ENCODE assay signal across 12 mouse cellular contexts in the genomic region with DNA sequence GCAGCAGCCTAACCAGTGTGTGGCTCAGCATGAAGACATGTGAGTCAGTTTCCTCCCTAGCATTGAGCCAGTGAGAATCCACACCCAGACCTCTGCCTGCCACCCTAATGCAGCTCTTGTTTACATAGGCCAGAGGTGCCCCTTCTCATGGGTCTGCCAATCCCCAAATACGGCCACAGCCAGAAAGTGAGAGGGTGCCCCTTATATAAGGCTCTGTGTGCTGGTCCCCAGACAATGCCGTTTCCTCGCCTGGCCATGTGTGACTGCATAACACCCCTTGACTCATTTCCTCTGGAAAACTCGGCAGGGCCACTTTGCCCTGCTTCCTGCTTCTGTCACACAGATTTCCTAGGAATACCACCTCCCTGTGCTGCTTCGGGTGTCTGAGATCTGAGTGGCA.
A peak's percentile ranks its signal among the peaks of the same experiment; 100 is the strongest.
DNase-seq lines count a peak whose midpoint lies in the region; ATAC-seq and TF ChIP-seq lines count a peak whose summit lies in the region.
"Had no signal": no experiment of that assay in that cellular context is flagged by ENCODE, and none has a peak within 500 bp of the region (broad histone marks: within the 10 kb centered on the region; RNA-seq: fewer than 3 reads in every experiment).

No protein-coding gene starts in this region.

- TF ChIP-seq POLR2A in lung, adult 2 months (IDR thresholded peaks at IDR 0.05; ENCODE audit: borderline replicate concordance, extremely low read depth, low read depth, low read length), result no peak
- TF ChIP-seq POLR2A in heart, adult 2 months (IDR thresholded peaks at IDR 0.05; ENCODE audit: insufficient read depth, low read depth, low read length), result no peak

- peaks cover 9% of the 10 kb centered on the region for H3K4me1 ChIP-seq in lung, adult 2 months (ENCODE audit: control insufficient read depth, insufficient read depth, low read length)
- H3K4me1 ChIP-seq in heart, adult 2 months (ENCODE audit: control insufficient read depth, insufficient read depth, low read length), result peaks cover 7% of the 10 kb centered on the region
- peaks cover 24% of the 10 kb centered on the region for H3K4me1 ChIP-seq in kidney, embryonic 16.5 days (ENCODE audit: insufficient read depth, low read length)
- H3K4me1 ChIP-seq in hindbrain, postnatal 0 days (ENCODE audit: insufficient read depth, low read length), result 0 out of 2 replicates have a peak, but pooled peaks cover 10% of the 10 kb centered on the region

- H3K9me3 ChIP-seq in kidney, embryonic 16.5 days (ENCODE audit: low read length), result no peaks in the 10 kb centered on the region
- no peaks in the 10 kb centered on the region for H3K9me3 ChIP-seq in hindbrain, postnatal 0 days (ENCODE audit: low read length)
- H3K9me3 ChIP-seq: G1E; liver, embryonic 15.5 days; neural tube, embryonic 13.5 days had no signal

- no peak for TF ChIP-seq CTCF in lung, adult 2 months (IDR thresholded peaks at IDR 0.05; ENCODE audit: insufficient read depth, low read length)
- TF ChIP-seq CTCF in heart, adult 2 months (IDR thresholded peaks at IDR 0.05), result no peak
- no peak for TF ChIP-seq CTCF in hindbrain, postnatal 0 days (IDR thresholded peaks at IDR 0.05; ENCODE audit: low read depth)

- DNase-seq in lung, adult 18-20 months, result peak; percentile 46 to 47
- no peak for DNase-seq in lung, adult 2 months
- DNase-seq in heart, adult 2 months, result peak in 1 of 2 experiments; percentile 29
- DNase-seq in lung, postnatal 4 days, result peak; percentile 44 to 57
- no peak for DNase-seq in urinary bladder, postnatal 4 days (ENCODE audit: low spot score in 2 of 2)
- DNase-seq in right cerebral cortex, postnatal 25 days, result no peak
- no peak for DNase-seq in hindbrain, postnatal 0 days (ENCODE audit: low spot score)
- DNase-seq: spleen, adult 18-20 months had no signal

- H3K9ac ChIP-seq in heart, adult 2 months (ENCODE audit: low read depth, low read length), result no peak overlapping the region
- H3K9ac ChIP-seq in kidney, embryonic 16.5 days (replicated peaks; ENCODE audit: low read length), result no peak overlapping the region
- H3K9ac ChIP-seq in hindbrain, postnatal 0 days (replicated peaks; ENCODE audit: low read length), result no peak overlapping the region
- H3K9ac ChIP-seq: liver, embryonic 15.5 days; neural tube, embryonic 13.5 days had no signal

- no peaks in the 10 kb centered on the region for H3K79me2 ChIP-seq in heart, adult 2 months (replicated peaks; ENCODE audit: control insufficient read depth, insufficient read depth, low read length)

- WGBS in lung, adult 2 months, result 33% methylated on average over 5 of the region's 5 CpGs
- 43% methylated on average over 5 of the region's 5 CpGs for WGBS in heart, adult 2 months
- 30% methylated on average over 5 of the region's 5 CpGs for WGBS in kidney, embryonic 16.5 days
- 63% methylated on average over 5 of the region's 5 CpGs for WGBS in hindbrain, postnatal 0 days

- no peaks in the 10 kb centered on the region for H3K36me3 ChIP-seq in heart, adult 2 months (ENCODE audit: control insufficient read depth, insufficient read depth, low read length)
- no peaks in the 10 kb centered on the region for H3K36me3 ChIP-seq in kidney, embryonic 16.5 days (ENCODE audit: insufficient read depth, low read length)
- H3K36me3 ChIP-seq in hindbrain, postnatal 0 days (ENCODE audit: insufficient read depth, low read length), result no peaks in the 10 kb centered on the region
- H3K36me3 ChIP-seq: liver, embryonic 15.5 days; neural tube, embryonic 13.5 days had no signal

- H3K4me3 ChIP-seq in lung, adult 2 months (replicated peaks; ENCODE audit: extremely low read depth, low read depth, low read length), result no peak overlapping the region
- no peak overlapping the region for H3K4me3 ChIP-seq in heart, adult 2 months
- no peak overlapping the region for H3K4me3 ChIP-seq in kidney, embryonic 16.5 days (ENCODE audit: low read length)
- H3K4me3 ChIP-seq in hindbrain, postnatal 0 days (ENCODE audit: low read length), result no peak overlapping the region
- H3K4me3 ChIP-seq: liver, embryonic 15.5 days; neural tube, embryonic 13.5 days had no signal

- H3K27ac ChIP-seq in heart, adult 2 months, result no peak overlapping the region; the same call in 1 of the 2 replicates
- 0 out of 2 replicates have a peak overlapping the region, but pooled peaks have one; percentile 15 for H3K27ac ChIP-seq in kidney, embryonic 16.5 days (ENCODE audit: low read length)
- no peak overlapping the region for H3K27ac ChIP-seq in hindbrain, postnatal 0 days
- H3K27ac ChIP-seq: neural tube, embryonic 13.5 days had no signal

- intact Hi-C loops in heart, adult 2 months (cut with DNase I), result no loop called here

- TF ChIP-seq EP300 in heart, adult 2 months (IDR thresholded peaks at IDR 0.05; ENCODE audit: insufficient read depth, low read depth, low read length), result 0 out of 2 replicates have a peak, but pooled peaks have one; percentile 45

- no peak overlapping the region for H3K4me2 ChIP-seq in kidney, embryonic 16.5 days (replicated peaks; ENCODE audit: low read depth, low read length)
- H3K4me2 ChIP-seq in hindbrain, postnatal 0 days (ENCODE audit: low read depth, low read length), result no peak overlapping the region
- H3K4me2 ChIP-seq: liver, embryonic 15.5 days; neural tube, embryonic 13.5 days had no signal

- ATAC-seq in kidney, embryonic 16.5 days (ENCODE audit: low FRiP score, low TSS enrichment), result peak; percentile 50; the same call in 1 of the 2 replicates
- no peak for ATAC-seq in hindbrain, postnatal 0 days

- no peaks in the 10 kb centered on the region for H3K27me3 ChIP-seq in heart, adult 2 months (ENCODE audit: control insufficient read depth, insufficient read depth, low read length)
- H3K27me3 ChIP-seq in kidney, embryonic 16.5 days (ENCODE audit: insufficient read depth, low read length), result no peaks in the 10 kb centered on the region
- H3K27me3 ChIP-seq in hindbrain, postnatal 0 days (ENCODE audit: insufficient read depth, low read length), result no peaks in the 10 kb centered on the region
- H3K27me3 ChIP-seq: liver, embryonic 15.5 days; neural tube, embryonic 13.5 days had no signal

Comparison
In these comparisons a context has a peak if more than half of its experiments do, and no peak if none do; other contexts are left out.
1. DNase-seq: peak in lung, adult 18-20 months (2 of 2) and lung, postnatal 4 days (2 of 2); none in lung, adult 2 months (single experiment), urinary bladder, postnatal 4 days (0 of 2), right cerebral cortex, postnatal 25 days (single experiment) and hindbrain, postnatal 0 days (single experiment).